Mouse (Mus musculus) embryonic facial prominence, embryonic 14.5 days (tissue): ENCODE measurements at regions not wholly inside any gene's neighbourhood (a gene's known extent, or its start where the extent isn't known, plus 50 kb on each side); places are given as distances from the start of the nearest gene placed in this dataset.
"Not testable (repeated sequence)": the region's sequence is repeated elsewhere in the genome, so short reads cannot be mapped to it uniquely, and the experiment has no call there.

Experiments used
- ATAC-seq: fragments of 200-750 bp; cut with Nextera tagmentation; 2 replicates; pipeline ENCODE4 v1.8.0; 2017; ENCODE audit warnings: low read depth, moderate number of reproducible peaks, moderate TSS enrichment
- DNase-seq: peaks from one replicate; pipeline ENCODE4 v3.0.0-alpha.2; 2015; ENCODE audit warnings: low spot score
- H3K27ac ChIP-seq: fragments of 300-500 bp; sonication (generic); replicated peaks from 2 replicates; pipeline ENCODE4 v1.5.1; 2014; ENCODE audit warnings: low read depth, mild to moderate bottlenecking, low read length, moderate library complexity
- H3K27me3 ChIP-seq: fragments of 300-500 bp; sonication (generic); replicated peaks from 2 replicates; pipeline ENCODE4 v1.6.1; 2014; ENCODE audit warnings: low read length; ENCODE audit not compliant: control insufficient read depth, insufficient read depth
- H3K36me3 ChIP-seq: fragments of 300-500 bp; sonication (generic); 2 replicates; pipeline ENCODE4 v1.6.1; 2014; ENCODE audit warnings: low read length, mixed read lengths; ENCODE audit not compliant: control insufficient read depth, insufficient read depth
- H3K4me1 ChIP-seq: fragments of 300-500 bp; sonication (generic); 2 replicates; pipeline ENCODE4 v1.6.1; 2014; ENCODE audit warnings: antibody characterized with exemption, low read length; ENCODE audit not compliant: control insufficient read depth, insufficient read depth
- H3K4me2 ChIP-seq: fragments of 300-500 bp; sonication (generic); 2 replicates; pipeline ENCODE4 v1.6.1; 2014; ENCODE audit warnings: low read depth, mild to moderate bottlenecking, low read length, moderate library complexity, mixed read lengths
- H3K4me3 ChIP-seq: fragments of 300-500 bp; sonication (generic); 2 replicates; pipeline ENCODE4 v1.5.1; 2014; ENCODE audit warnings: low read depth, mild to moderate bottlenecking, low read length
- H3K9ac ChIP-seq: fragments of 300-500 bp; sonication (generic); 2 replicates; pipeline ENCODE4 v1.6.1; 2014; ENCODE audit warnings: low read depth, mild to moderate bottlenecking, low read length, moderate library complexity, mixed read lengths
- H3K9me3 ChIP-seq: fragments of 300-500 bp; sonication (generic); 2 replicates; pipeline ENCODE4 v1.6.1; 2016; ENCODE audit warnings: low read length; ENCODE audit not compliant: control insufficient read depth
- WGBS: fragments of 180-500 bp; shearing (Covaris S2); extraction: QIAGEN DNeasy Blood & Tissue Kit; methylation state at CpG from one replicate; pipeline ENCODE4 v1.1.7; 2014; 5-methylcytosine and 5-hydroxymethylcytosine counted together

DNA sequence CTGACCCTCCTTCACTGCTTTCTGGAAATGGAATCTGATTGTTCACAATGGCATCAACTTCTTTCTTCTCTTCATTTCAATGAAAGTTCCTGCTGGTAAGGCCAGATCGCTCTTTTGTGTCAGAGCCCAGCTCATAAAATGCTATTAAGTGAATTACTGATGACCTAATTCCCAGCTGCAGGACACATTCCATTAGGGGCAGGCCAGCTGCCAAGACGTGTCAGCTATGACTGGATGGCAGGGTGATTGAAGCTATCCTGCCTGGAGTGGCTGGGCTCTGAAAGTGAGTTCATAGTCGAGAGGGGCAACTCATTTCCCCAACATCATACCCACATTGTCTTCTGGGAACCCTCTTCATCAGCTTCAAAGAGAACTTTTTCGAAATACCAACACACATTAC lies 100.4 kb upstream of the Gap43 start:
- Histone ChIP-seq H3K27me3 (no peaks in the 10 kb centered on the region), H3K9ac (no peak overlapping the region), H3K27ac (no peak overlapping the region), H3K36me3 (no peaks in the 10 kb centered on the region), H3K9me3 (no peaks in the 10 kb centered on the region), H3K4me1 (peaks cover 7% of the 10 kb centered on the region), H3K4me2 (no peak overlapping the region), H3K4me3 (no peak overlapping the region)
- ATAC-seq (no peak; the same call in 1 of the 2 replicates), DNase-seq (peak; percentile 63)
- 50% methylated on average over 4 of the region's 4 CpGs for WGBS

DNA sequence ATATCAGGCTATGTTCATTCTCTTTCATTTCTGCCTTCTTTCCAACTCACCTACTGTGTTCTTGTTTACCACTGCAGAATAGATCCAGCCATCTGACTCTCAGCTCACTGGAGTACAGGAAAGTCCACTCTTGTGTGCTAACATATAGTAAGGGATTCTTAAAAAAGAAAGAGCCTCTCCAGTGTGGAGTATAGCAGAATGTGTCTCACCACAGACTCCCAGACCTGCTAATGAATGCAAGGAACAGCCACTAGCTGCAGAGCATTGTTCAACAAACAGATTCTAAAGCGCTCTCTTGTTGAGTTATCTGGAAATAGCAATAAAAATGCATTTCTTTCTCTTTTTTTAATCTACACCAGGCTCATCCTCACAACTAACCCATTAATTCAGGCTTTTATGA lies 91.1 kb upstream of the Gap43 start:
- no peaks in the 10 kb centered on the region for H3K36me3 ChIP-seq

DNA sequence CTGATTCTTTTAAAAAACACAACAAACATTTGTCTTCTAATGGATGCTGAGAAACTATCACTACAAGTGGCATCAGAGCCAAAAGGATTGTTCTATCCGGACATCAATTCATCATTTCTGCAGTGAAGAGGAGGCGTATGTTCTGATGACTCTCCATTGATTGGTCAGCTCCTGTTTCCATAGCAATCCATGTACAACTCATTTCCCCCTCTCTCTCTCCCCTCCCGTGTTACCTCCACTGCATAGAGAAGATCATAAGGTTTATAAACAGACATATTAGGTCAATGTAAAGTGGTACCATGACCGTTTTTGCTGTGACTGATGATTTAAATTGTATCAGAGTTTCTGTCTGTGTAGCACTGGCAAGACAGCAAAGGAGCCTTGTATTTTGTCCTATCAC lies 76.2 kb upstream of the Gap43 start:
- Histone ChIP-seq H3K4me3 (no peak overlapping the region), H3K36me3 (no peaks in the 10 kb centered on the region), H3K4me2 (no peak overlapping the region), H3K4me1 (no peaks in the 10 kb centered on the region), H3K9ac (no peak overlapping the region), H3K9me3 (no peaks in the 10 kb centered on the region), H3K27ac (no peak overlapping the region), H3K27me3 (no peaks in the 10 kb centered on the region)
- no peak for DNase-seq
- 78% methylated on average over 4 of the region's 4 CpGs for WGBS
- no peak for ATAC-seq

More for the DNA sequence above, 91.1 kb upstream of the Gap43 start:
- H3K27me3 ChIP-seq = no peaks in the 10 kb centered on the region
- H3K4me3 ChIP-seq = no peak overlapping the region
- no peak for ATAC-seq
- no peaks in the 10 kb centered on the region for H3K4me1 ChIP-seq
- H3K9ac ChIP-seq = no peak overlapping the region
- 97% methylated on average over 1 of the region's 1 CpGs for WGBS
- H3K9me3 ChIP-seq = no peaks in the 10 kb centered on the region
- no peak overlapping the region for H3K4me2 ChIP-seq
- no peak overlapping the region for H3K27ac ChIP-seq
- no peak for DNase-seq

DNA sequence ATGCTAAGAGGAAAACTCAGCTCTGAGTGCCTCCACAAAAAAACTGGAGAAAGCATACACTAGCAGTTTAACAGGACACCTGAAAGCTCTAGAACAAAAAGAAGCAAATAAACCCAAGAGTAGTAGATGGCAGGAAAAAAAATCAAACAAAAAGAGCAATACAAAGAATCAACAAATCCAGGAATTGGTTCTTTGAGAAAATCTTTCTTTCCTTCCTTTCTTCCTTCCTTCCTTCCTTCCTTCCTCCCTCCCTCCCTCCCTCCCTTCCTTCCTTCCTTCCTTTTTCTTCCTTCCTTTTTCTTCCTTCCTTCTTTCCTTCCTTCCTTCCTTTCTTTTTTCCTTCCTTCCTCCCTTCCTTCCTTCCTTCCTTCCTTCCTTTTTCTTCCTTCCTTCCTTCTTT lies 71.6 kb upstream of the Gap43 start:
- not testable (repeated sequence) for H3K4me1 ChIP-seq, H3K36me3 ChIP-seq, H3K9me3 ChIP-seq, H3K4me3 ChIP-seq, H3K27me3 ChIP-seq, ATAC-seq, H3K27ac ChIP-seq, H3K9ac ChIP-seq, DNase-seq, H3K4me2 ChIP-seq

DNA sequence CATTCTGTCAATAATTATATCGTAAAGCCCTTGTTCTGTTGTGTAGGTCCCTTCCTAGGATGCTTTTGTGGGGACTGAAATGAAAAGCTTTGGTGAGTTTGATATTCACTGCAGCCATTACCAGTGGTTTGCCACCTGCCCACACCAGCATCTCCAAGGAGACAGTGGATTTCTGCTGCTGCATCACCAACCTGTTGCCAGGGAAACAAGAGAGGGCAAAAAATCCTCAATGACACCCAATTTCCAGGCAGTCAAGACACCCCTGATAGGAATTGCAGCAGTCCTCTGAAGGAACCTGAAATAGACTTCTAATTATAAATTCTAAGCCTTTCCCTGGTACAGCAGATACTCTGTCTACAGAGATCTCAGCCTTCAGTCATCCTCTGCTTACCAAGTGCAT lies 56.1 kb upstream of the Gap43 start:
- H3K4me1 ChIP-seq = no peaks in the 10 kb centered on the region
- no peaks in the 10 kb centered on the region for H3K9me3 ChIP-seq
- ATAC-seq (no peak), DNase-seq (no peak)
- no peaks in the 10 kb centered on the region for H3K27me3 ChIP-seq
- H3K4me2 ChIP-seq = no peak overlapping the region
- H3K27ac ChIP-seq = no peak overlapping the region
- WGBS = 88% methylated on average over 1 of the region's 1 CpGs
- no peak overlapping the region for H3K4me3 ChIP-seq
- no peaks in the 10 kb centered on the region for H3K36me3 ChIP-seq
- no peak overlapping the region for H3K9ac ChIP-seq
